Mouse (Mus musculus) hindbrain, embryonic 15.5 days (tissue): ENCODE measurements around the gene Ccser1. TPM values are rescaled to one million over a fixed set of nuclear protein-coding genes. Genes with fewer than 3 reads are reported as not detected.

ENCODE experiments used
- ATAC-seq: fragments of 200-750 bp; cut with Nextera tagmentation; 2 replicates; pipeline ENCODE4 v1.8.0; 2017; ENCODE audit warnings: low read depth, moderate number of reproducible peaks, moderate TSS enrichment; ENCODE audit not compliant: low FRiP score
- H3K27ac ChIP-seq: fragments of 300-500 bp; sonication (generic); replicated peaks from 2 replicates; pipeline ENCODE4 v1.5.1; 2015; ENCODE audit warnings: mild to moderate bottlenecking, inconsistent platforms
- H3K27me3 ChIP-seq: fragments of 300-500 bp; sonication (generic); 2 replicates; pipeline ENCODE4 v1.6.1; 2015; ENCODE audit warnings: control low read depth, inconsistent platforms
- H3K36me3 ChIP-seq: fragments of 300-500 bp; sonication (generic); 2 replicates; pipeline ENCODE4 v1.6.1; 2015; ENCODE audit warnings: control low read depth, inconsistent platforms
- H3K4me1 ChIP-seq: fragments of 300-500 bp; sonication (generic); replicated peaks from 2 replicates; pipeline ENCODE4 v1.6.1; 2015; ENCODE audit warnings: control low read depth, inconsistent platforms
- H3K4me2 ChIP-seq: fragments of 300-500 bp; sonication (generic); 2 replicates; pipeline ENCODE4 v1.6.1; 2015; ENCODE audit warnings: moderate library complexity, mild to moderate bottlenecking, inconsistent platforms
- H3K4me3 ChIP-seq: fragments of 300-500 bp; sonication (generic); 2 replicates; pipeline ENCODE4 v1.5.1; 2015; ENCODE audit warnings: mild to moderate bottlenecking, inconsistent platforms
- H3K9ac ChIP-seq: fragments of 300-500 bp; sonication (generic); 2 replicates; pipeline ENCODE4 v1.6.1; 2015; ENCODE audit warnings: inconsistent platforms
- H3K9me3 ChIP-seq: fragments of 300-500 bp; sonication (generic); 2 replicates; pipeline ENCODE4 v1.6.1; 2016; ENCODE audit warnings: control low read depth, inconsistent platforms
- WGBS: fragments of 180-500 bp; shearing (Covaris S2); methylation state at CpG from one replicate; pipeline ENCODE4 v1.1.7; 2015; 5-methylcytosine and 5-hydroxymethylcytosine counted together
- polyA plus RNA-seq: library from polyadenylated mRNA; unstranded; fragments of >200 nt; fragmentation: Nextera tagmentation; extraction: Ambion mirVana; gene quantifications from 2 replicates; pipeline ENCODE4 v1.2.1, GENCODE M21; 2015

Gene Ccser1
- polyA plus RNA-seq, 1 experiment from 2014 or later = 24.9 TPM

GRCm38 (mm10) chr6:61301631-61302030 lies 121.5 kb downstream of the Ccser1 start:
- Histone ChIP-seq H3K27ac (no peak overlapping the region), H3K27me3 (no peaks in the 10 kb centered on the region), H3K36me3 (no peaks in the 10 kb centered on the region), H3K4me3 (no peak overlapping the region), H3K9me3 (no peaks in the 10 kb centered on the region), H3K9ac (no peak overlapping the region), H3K4me2 (no peak overlapping the region), H3K4me1 (0 out of 2 replicates have a peak, but pooled peaks cover under 1% of the 10 kb centered on the region)
- ATAC-seq = no peak
- WGBS = 30% methylated on average over 2 of the region's 2 CpGs

GRCm38 (mm10) chr6:61311324-61312091 lies 131.4 kb downstream of the Ccser1 start:
- Histone ChIP-seq H3K27ac (no peak overlapping the region), H3K9ac (no peak overlapping the region), H3K36me3 (peaks cover 11% of the 10 kb centered on the region; the same call in 1 of the 2 replicates), H3K27me3 (no peaks in the 10 kb centered on the region), H3K4me1 (no peaks in the 10 kb centered on the region), H3K9me3 (no peaks in the 10 kb centered on the region), H3K4me2 (no peak overlapping the region), H3K4me3 (no peak overlapping the region)
- ATAC-seq = no peak
- 89% methylated on average over 18 of the region's 18 CpGs for WGBS

GRCm38 (mm10) chr6:61315884-61316601 lies 135.9 kb downstream of the Ccser1 start:
- 25% methylated on average over 6 of the region's 6 CpGs for WGBS
- ATAC-seq = peak; percentile 85

GRCm38 (mm10) chr6:61320842-61321241 lies 140.7 kb downstream of the Ccser1 start:
- H3K4me2 ChIP-seq = no peak overlapping the region
- H3K27ac ChIP-seq = no peak overlapping the region
- no peak overlapping the region for H3K4me3 ChIP-seq
- H3K9ac ChIP-seq = no peak overlapping the region
- peaks cover 4% of the 10 kb centered on the region; the same call in 1 of the 2 replicates for H3K4me1 ChIP-seq
- H3K36me3 ChIP-seq = no peaks in the 10 kb centered on the region
- H3K27me3 ChIP-seq = no peaks in the 10 kb centered on the region
- WGBS = 58% methylated on average over 4 of the region's 4 CpGs
- no peaks in the 10 kb centered on the region for H3K9me3 ChIP-seq
- no peak; the same call in 1 of the 2 replicates for ATAC-seq

More at GRCm38 (mm10) chr6:61315884-61316601, 135.9 kb downstream of the Ccser1 start:
- no peak overlapping the region for H3K4me2 ChIP-seq
- no peak overlapping the region for H3K4me3 ChIP-seq
- H3K36me3 ChIP-seq = peaks cover 9% of the 10 kb centered on the region; the same call in 1 of the 2 replicates
- H3K9ac ChIP-seq = no peak overlapping the region
- H3K4me1 ChIP-seq = no peaks in the 10 kb centered on the region; the same call in 1 of the 2 replicates
- no peak overlapping the region for H3K27ac ChIP-seq
- H3K27me3 ChIP-seq = no peaks in the 10 kb centered on the region
- H3K9me3 ChIP-seq = no peaks in the 10 kb centered on the region

- no peak overlapping the region for H3K9ac ChIP-seq
- WGBS = 66% methylated on average over 6 of the region's 6 CpGs
- no peaks in the 10 kb centered on the region for H3K9me3 ChIP-seq
- no peaks in the 10 kb centered on the region for H3K27me3 ChIP-seq
- no peaks in the 10 kb centered on the region for H3K36me3 ChIP-seq
- ATAC-seq = no peak
- no peak overlapping the region for H3K4me2 ChIP-seq
- H3K4me3 ChIP-seq = no peak overlapping the region
- H3K27ac ChIP-seq = no peak overlapping the region
- peaks cover 4% of the 10 kb centered on the region; the same call in 1 of the 2 replicates for H3K4me1 ChIP-seq
Measured at GRCm38 (mm10) chr6:61322328-61322727, 142.2 kb downstream of the Ccser1 start.

GRCm38 (mm10) chr6:61326131-61326530 lies 146.0 kb downstream of the Ccser1 start:
- no peak for ATAC-seq
- Histone ChIP-seq H3K4me3 (no peak overlapping the region), H3K9ac (no peak overlapping the region), H3K27ac (no peak overlapping the region), H3K4me2 (no peak overlapping the region), H3K27me3 (no peaks in the 10 kb centered on the region), H3K9me3 (no peaks in the 10 kb centered on the region), H3K4me1 (peaks cover 13% of the 10 kb centered on the region; the same call in 1 of the 2 replicates), H3K36me3 (no peaks in the 10 kb centered on the region)
- whole genome bisulfite sequencing = 87% methylated on average over 2 of the region's 2 CpGs

- H3K9ac ChIP-seq = no peak overlapping the region
- H3K4me2 ChIP-seq = no peak overlapping the region
- 0 out of 2 replicates have a peak, but pooled peaks have one; percentile 20 for ATAC-seq
- no peak overlapping the region for H3K27ac ChIP-seq
- H3K27me3 ChIP-seq = no peaks in the 10 kb centered on the region
- H3K36me3 ChIP-seq = no peaks in the 10 kb centered on the region
- H3K4me3 ChIP-seq = no peak overlapping the region
- H3K4me1 ChIP-seq = peaks cover 9% of the 10 kb centered on the region; the same call in 1 of the 2 replicates
- H3K9me3 ChIP-seq = no peaks in the 10 kb centered on the region
Measured at GRCm38 (mm10) chr6:61328981-61329380, 148.9 kb downstream of the Ccser1 start.

- no peaks in the 10 kb centered on the region for H3K9me3 ChIP-seq
- H3K27ac ChIP-seq = peak overlapping the region; percentile 34; the same call in 1 of the 2 replicates
- WGBS = 48% methylated on average over 15 of the region's 15 CpGs
- H3K4me2 ChIP-seq = peak overlapping the region; percentile 24
- peaks cover 9% of the 10 kb centered on the region; the same call in 1 of the 2 replicates for H3K4me1 ChIP-seq
- ATAC-seq = peak; percentile 67; the same call in 1 of the 2 replicates
- no peaks in the 10 kb centered on the region for H3K36me3 ChIP-seq
- H3K4me3 ChIP-seq = no peak overlapping the region
- no peaks in the 10 kb centered on the region for H3K27me3 ChIP-seq
- no peak overlapping the region for H3K9ac ChIP-seq
Measured at GRCm38 (mm10) chr6:61329593-61330540, 149.7 kb downstream of the Ccser1 start.

- Histone ChIP-seq H3K27ac (no peak overlapping the region), H3K27me3 (no peaks in the 10 kb centered on the region), H3K9me3 (no peaks in the 10 kb centered on the region), H3K9ac (no peak overlapping the region), H3K4me3 (no peak overlapping the region), H3K36me3 (no peaks in the 10 kb centered on the region), H3K4me1 (peaks cover 8% of the 10 kb centered on the region; the same call in 1 of the 2 replicates), H3K4me2 (no peak overlapping the region)
- WGBS = 94% methylated on average over 1 of the region's 1 CpGs
- no peak for ATAC-seq
Measured at GRCm38 (mm10) chr6:61334466-61334865, 154.3 kb downstream of the Ccser1 start.

GRCm38 (mm10) chr6:61347045-61347838 lies 167.1 kb downstream of the Ccser1 start:
- Histone ChIP-seq H3K4me1 (no peaks in the 10 kb centered on the region), H3K9ac (no peak overlapping the region), H3K4me2 (no peak overlapping the region), H3K27ac (no peak overlapping the region), H3K36me3 (no peaks in the 10 kb centered on the region), H3K4me3 (no peak overlapping the region), H3K27me3 (no peaks in the 10 kb centered on the region), H3K9me3 (no peaks in the 10 kb centered on the region)
- 70% methylated on average over 5 of the region's 5 CpGs for WGBS
- ATAC-seq = no peak

GRCm38 (mm10) chr6:61363722-61364121 lies 183.6 kb downstream of the Ccser1 start:
- Histone ChIP-seq H3K4me2 (no peak overlapping the region), H3K27ac (no peak overlapping the region), H3K36me3 (no peaks in the 10 kb centered on the region), H3K4me1 (no peaks in the 10 kb centered on the region), H3K9me3 (no peaks in the 10 kb centered on the region), H3K27me3 (no peaks in the 10 kb centered on the region), H3K9ac (no peak overlapping the region), H3K4me3 (no peak overlapping the region)
- 80% methylated on average over 5 of the region's 5 CpGs for WGBS
- ATAC-seq = no peak
